Mouse (Mus musculus): ENCODE results near the gene Odf3.

The Odf3 gene

DNA sequence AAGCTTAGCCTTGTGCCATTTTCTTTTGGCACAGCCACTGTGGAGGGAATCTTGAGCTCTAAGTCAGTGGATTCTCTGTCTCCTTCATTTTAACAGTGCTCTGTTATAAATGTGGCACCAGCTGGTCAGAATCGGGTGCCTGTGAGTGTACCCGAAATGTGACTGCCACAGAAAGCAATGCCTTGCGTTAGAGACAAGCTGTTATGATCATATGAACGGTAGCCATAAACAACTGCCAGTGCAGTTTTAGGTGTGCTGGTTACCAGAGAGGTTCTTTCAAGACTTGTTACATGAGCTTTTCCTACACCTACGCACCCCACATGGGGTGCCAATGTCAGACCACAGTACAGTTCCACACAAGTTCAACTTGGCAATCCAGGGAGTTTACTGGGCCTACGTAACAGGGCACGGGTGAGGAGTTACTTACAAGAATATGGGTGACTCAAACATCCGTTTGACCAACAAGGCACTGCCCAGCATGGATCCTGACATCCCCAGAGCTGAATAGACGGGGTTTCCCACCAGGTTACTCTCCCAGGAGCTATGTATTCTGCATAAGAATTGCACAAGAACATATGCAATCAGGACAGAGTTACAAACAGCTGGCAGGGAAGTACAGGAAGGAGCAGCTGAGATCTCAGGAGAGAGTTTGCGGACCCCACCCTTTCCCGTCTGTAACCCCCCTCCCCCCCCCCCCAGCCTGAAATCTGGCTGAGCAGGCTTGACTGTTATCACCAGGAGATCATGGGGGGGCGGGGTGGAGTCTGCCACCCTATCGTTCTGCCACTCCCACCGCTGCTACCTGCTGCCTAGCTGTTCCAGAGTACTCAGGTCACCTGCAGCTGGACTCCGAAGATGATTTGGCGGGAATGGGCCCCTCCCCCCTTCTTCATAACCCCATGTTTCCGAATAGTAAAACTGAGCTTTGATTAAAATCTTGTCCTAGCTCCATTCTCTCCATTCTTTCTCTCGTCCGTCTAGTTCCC lies 6.6 kb upstream of the Odf3 start:
- in situ Hi-C loops (cut with MboI; ENCODE audit: unreplicated experiment in 2 of 2): loop anchor here (5.0 to 25.0 kb wide), 7 partner anchors 61 to 821 kb away; partner anchors contain the start of genes Cox8b (in 2 of the 2) and Muc6 (in 1 of the 2)

DNA sequence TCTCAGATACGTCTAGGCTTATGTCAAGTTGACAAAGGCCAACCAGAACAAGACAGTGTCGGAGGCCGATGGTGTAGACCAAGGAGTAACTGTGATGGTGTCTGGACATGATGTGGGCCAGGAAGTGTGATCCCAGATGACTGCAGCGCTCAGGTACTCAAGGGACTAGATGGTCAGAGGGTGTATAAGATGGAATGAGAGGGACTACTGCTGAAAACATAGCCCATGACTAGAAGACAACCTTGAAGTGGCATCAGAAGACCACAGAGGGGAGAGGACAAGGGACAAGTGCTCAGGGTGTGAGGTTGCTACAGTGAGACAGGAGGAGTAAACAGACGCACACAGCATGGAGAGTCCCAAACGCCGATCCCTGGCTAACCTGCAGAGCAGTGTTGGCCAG lies 3.8 kb upstream of the Odf3 start:
- in situ Hi-C loops (cut with MboI; ENCODE audit: unreplicated experiment in 2 of 2): loop anchor here (5.0 to 25.0 kb wide), 7 partner anchors 58 to 818 kb away; partner anchors contain the start of genes Cox8b (in 2 of the 2) and Muc6 (in 1 of the 2)

DNA sequence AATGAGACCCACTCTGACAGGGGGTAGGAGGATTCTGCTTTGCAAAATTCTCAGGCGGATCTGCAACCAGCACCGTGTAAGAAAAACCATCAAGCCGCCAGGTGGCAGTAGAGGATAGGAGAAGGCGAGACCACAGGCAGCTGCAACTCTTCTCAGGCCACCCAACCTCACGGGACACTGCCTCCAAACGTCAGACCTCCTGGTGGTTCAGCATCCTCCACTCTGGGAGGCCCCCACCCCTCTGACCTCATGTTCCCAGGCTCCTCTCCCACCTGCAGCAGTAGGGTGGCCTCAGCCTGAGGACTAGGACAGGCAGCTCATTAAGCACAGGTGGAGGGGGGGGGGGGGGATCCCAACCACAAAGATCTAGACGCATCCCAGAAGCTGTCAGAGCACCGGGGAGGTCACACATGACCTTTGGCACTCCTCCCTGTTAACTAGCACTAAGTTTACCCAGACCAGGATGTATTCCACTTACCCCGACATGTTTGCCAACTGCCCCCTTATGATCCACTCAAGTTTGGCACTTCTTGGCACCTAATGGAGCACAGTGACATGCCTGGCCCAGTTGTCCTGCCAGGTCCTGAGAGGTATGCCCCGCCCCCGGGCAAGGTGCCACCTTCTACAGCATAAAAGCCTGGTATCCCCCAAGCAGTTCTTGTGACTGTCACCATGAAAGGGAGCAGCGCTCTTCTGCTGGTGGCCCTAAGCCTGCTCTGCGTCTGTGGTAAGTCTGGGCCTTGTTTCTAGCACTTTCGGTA lies 2.5 kb upstream of the Odf3 start, which contains the start of gene Scgb1c1:
TSS of gene Scgb1c1 (plus strand) at position 643 of the 761 bp plus-strand sequence.
- in situ Hi-C loops (cut with MboI; ENCODE audit: unreplicated experiment in 2 of 2): loop anchor here (5.0 to 25.0 kb wide), 7 partner anchors 57 to 817 kb away; partner anchors contain the start of genes Cox8b (in 2 of the 2) and Muc6 (in 1 of the 2)

DNA sequence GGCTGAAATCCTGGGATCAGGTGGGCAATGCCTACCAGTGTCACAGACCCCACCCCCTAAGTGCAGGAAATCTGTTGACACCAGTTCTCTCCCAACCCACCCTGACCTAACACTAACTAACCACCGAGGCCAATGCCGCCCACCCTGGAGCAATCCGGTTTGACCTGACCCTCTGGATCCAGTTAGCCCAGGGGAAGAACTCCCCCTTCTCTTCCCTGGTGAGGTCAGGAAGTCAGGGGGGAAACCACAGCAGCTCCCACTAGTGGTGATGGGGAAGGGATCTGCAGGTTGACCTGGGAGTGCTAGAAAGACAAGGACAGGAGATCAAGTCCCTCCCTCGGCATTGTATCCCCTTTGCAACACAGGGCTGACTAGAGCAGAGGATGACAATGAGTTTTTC lies 1.9 kb upstream of the Odf3 start:
- in situ Hi-C loops (cut with MboI; ENCODE audit: unreplicated experiment in 2 of 2): loop anchor here in 1 of 2 experiments (10.0 to 25.0 kb wide), 2 partner anchors 519 to 817 kb away; partner anchors contain the start of gene Muc6

DNA sequence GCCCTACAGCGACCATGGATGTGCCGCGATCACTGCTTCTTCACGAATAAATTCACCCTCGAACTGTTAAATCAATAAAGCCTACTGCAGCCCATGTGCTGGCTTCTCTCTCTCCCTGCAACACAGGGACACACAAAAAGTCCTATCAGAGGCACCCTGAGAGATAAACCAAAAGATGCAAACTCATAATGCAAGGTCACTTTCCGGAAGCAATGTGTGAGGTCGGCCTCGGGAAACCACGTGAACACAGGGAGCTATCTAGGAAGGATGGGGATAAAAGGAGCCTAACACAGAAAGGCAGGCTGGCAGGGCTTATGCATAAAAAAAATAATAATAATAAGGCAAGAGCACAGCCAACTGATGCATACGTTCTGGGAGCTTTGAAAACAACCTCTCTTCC lies 929 bp upstream of the Odf3 start:
- in situ Hi-C loops (cut with MboI; ENCODE audit: unreplicated experiment in 2 of 2): loop anchor here in 1 of 2 experiments (10.0 to 25.0 kb wide), 2 partner anchors 518 to 816 kb away; partner anchors contain the start of gene Muc6

DNA sequence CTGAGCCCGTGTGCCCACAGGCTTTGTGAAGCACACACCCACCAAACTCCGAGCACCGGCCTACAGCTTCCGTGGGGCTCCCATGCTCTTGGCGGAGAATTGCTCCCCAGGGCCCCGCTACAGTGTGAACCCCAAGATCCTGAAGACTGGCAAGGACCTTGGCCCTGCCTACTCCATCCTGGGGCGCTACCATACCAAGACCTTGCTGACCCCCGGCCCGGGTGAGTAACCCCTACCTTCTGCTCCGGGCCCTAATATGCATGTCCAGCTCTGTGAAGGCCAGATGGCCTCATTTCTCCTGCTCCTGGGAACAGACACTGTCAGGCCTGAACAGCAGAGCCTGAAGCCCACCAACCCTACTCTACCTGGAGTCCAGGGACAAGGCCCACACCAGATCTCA lies 986 bp downstream of the Odf3 start:
- in situ Hi-C loops (cut with MboI; ENCODE audit: unreplicated experiment in 2 of 2): loop anchor here in 1 of 2 experiments (10.0 to 25.0 kb wide), 2 partner anchors 516 to 814 kb away; partner anchors contain the start of gene Muc6

DNA sequence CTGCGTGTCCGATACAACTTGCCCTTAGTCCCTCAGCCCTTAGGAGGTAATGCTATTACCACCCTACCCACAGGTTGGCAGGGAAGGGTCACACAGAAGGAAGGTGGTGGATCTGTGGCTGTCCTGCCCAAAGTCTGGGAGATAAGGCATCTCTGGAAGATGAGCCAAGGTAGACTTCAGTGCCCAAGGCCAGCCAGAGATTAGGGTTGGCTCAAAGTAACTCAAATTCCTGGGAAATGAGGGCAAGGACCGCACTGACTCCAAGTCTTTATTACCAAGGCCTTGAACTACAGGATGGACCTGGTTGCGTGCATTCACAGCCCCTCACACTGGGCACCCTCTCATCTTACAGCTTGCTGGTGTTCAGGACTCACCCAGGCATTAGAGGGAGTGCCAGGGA lies 4.3 kb downstream of the Odf3 start:
- in situ Hi-C loops (cut with MboI; ENCODE audit: unreplicated experiment in 2 of 2): loop anchor here in 1 of 2 experiments (25.0 kb wide), 1 partner anchor 1440 kb away; no protein-coding TSS in a partner anchor

DNA sequence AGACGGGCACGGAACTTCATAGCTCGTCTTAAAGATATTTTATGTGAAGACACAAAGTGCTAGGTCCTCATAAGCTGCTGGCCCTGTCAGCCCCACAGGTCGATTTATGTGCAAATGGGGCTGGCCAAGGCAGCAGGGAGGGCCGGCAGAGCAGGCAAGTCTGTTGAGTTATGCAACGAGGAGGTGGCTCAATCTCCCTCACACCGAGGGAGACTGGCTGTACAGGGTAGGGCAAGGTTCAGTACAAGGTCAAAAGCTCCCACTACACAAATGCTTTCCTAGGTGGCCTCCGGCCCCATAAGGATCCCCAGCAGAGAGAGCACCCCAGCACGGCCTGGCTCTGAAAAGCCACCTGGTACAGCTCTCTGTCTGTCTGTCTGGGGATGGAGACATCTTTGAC lies 5.8 kb downstream of the Odf3 start:
- in situ Hi-C loops (cut with MboI; ENCODE audit: unreplicated experiment in 2 of 2): loop anchor here in 1 of 2 experiments (25.0 kb wide), 1 partner anchor 1441 kb away; no protein-coding TSS in a partner anchor

DNA sequence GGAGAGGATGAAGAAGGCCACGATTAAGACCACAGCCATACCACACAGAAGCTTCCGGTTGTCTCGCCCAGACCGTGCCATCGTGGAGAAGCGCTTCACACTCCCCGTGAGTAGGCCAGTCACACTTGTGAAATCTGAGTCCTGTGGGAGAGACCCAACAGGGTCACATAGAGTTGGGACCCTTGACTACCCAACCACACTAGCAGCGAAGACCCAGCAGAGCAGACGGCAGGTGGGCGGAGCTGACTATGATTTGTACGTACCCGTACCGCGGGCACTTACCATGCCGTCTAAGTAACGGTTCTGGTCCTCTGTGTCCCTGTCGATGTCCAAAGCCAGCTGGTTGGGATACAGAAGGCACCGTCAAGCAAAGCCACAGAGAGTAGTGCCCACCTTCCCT lies 6.9 kb downstream of the Odf3 start:
- in situ Hi-C loops (cut with MboI; ENCODE audit: unreplicated experiment in 2 of 2): loop anchor here in 1 of 2 experiments (25.0 kb wide), 1 partner anchor 1442 kb away; no protein-coding TSS in a partner anchor

DNA sequence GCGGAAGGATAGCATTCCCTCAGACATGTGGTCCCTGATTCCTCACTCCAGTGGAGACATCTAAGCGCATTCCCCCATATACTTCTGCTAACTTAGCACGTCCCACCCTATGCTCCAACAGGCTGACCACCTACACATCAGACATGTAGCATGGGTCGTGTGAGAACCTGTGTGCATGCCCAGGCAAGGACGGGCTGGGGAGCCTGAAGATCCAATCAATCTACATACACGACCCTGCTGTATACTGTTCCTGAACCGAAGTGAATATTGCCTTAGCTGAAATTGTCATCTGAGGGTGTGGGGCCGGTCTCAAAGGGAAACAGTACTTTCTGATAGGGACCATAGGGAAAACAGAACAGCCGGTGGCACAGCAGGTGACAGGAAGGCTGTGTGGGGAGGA lies 7.6 kb downstream of the Odf3 start:
- in situ Hi-C loops (cut with MboI; ENCODE audit: unreplicated experiment in 2 of 2): loop anchor here in 1 of 2 experiments (25.0 kb wide), 1 partner anchor 1443 kb away; no protein-coding TSS in a partner anchor

DNA sequence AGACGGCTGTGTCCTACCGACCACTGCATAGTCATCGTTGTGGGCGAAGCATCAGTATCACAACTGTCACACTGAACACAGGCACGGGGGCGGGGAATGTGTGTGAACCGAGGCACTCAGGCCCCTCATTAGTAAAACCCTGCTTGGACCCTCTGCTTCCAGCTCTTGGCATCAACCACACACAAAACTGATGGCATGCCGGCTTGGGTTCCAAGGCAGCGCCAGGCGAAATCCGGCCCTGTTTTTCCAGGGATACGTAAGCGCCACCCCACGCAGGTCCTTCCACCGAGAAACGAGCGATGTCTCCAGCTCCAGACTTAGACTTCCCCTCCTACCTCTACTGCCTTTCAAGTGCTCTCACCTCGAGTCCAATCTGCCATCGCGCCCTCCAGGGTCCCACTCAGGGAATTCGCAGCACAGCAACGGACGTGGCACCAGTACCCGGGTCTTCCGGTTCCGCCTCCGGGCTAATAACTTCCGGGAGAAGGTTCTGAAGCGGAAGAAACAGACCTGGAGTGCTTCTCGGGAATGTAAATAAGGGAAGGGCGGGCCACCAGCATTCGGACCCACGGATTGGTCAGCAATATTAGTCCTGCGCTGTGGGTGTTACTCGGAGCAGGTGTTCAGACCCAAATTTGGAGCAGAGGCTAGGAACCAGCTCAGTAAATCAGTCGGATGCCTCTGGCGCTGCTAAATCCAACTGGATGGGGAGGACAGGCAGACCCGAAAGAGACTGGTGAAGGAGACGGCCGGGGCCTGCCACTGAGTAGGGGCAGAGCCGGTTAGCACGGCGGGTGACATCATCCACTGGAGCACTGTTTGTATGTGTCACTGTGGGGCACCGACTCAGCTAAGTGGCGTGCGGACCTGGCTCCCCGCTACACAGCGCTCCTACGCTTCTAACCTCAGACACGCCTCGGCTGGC lies 8.5 kb downstream of the Odf3 start, which contains the start of gene Gm45785:
TSS of gene Gm45785 (minus strand) at position 472 of the 925 bp plus-strand sequence.
- in situ Hi-C loops (cut with MboI; ENCODE audit: unreplicated experiment in 2 of 2): loop anchor here in 1 of 2 experiments (25.0 kb wide), 1 partner anchor 1444 kb away; no protein-coding TSS in a partner anchor

DNA sequence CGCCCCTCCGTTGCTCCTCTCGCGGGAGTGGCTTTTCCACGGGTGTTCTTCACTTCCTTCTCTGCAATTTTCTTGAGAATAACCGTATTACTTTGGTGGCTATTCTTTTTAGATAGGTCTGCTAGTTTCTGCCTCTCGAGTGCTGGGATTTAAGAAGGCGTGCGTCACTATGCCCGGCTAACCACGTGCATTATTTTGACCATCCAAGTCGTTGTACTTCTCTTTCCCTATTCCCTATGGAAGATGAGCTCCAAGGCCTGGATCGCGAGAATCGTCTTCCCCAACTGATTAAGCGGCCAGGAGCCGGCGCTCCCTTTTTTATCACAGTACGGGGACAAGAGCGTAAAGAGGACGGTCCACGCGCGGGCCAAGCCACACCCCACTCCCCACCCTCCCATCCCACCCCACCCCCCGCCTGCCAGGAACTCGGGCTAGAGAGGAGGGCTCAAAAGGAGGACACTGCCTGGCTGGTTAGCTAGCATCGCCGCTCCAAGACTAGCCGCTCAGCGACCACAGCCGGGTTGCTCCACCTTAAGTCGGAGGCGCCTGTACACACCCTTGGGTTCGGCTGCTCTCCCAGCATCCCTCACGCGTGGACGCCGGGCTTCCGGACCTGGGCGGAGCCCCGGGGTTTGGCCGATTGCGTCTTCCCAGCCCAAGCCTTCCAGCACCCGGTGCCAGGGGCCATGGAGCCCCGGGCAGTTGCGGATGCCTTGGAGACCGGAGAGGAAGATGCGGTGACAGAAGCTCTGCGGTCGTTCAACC lies 9.4 kb downstream of the Odf3 start, which contains the start of gene Ric8a:
TSS of gene Ric8a (plus strand) at position 173 of the 765 bp plus-strand sequence.
- in situ Hi-C loops (cut with MboI; ENCODE audit: unreplicated experiment in 2 of 2): loop anchor here in 1 of 2 experiments (25.0 kb wide), 1 partner anchor 1445 kb away; no protein-coding TSS in a partner anchor

DNA sequence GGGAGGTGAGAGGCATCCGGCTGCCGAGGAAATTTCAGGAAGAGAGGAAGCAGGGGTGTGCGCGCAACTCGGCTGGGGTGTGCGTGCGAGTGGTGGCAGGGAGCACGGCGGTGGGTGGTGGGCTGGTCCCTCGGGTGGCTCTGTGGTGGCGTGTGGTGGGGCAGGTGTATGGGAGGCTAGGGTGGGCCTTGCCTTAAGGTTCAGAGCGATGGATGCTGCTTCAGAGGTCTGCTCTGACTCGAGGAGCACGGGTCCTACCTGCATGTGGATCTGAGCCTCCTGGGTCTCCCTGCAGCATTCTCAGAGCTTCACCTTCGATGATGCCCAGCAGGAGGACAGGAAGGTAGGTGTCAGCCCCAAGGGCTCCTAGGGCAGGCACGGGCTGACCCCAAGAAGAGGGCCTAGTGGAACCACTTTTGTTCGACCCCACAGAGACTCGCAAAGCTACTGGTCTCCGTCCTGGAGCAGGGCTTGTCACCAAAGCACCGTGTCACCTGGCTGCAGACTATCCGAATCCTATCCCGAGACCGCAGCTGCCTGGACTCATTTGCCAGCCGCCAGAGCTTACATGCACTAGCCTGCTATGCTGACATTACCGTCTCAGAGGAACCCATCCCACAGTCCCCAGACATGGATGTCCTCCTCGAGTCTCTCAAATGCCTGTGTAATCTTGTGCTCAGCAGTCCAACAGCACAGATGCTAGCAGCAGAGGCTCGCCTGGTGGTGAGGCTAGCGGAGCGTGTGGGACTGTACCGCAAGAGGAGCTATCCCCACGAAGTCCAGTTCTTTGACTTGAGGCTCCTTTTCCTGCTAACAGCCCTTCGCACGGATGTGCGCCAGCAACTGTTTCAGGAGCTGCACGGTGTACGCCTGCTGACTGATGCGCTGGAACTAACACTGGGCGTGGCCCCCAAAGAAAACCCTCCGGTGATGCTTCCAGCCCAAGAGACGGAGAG lies 10.2 kb downstream of the Odf3 start, which contains the start of gene Bet1l:
TSS of gene Bet1l (minus strand) at position 28 of the 956 bp plus-strand sequence.
- in situ Hi-C loops (cut with MboI; ENCODE audit: unreplicated experiment in 2 of 2): loop anchor here in 1 of 2 experiments (25.0 kb wide), 1 partner anchor 1446 kb away; no protein-coding TSS in a partner anchor

DNA sequence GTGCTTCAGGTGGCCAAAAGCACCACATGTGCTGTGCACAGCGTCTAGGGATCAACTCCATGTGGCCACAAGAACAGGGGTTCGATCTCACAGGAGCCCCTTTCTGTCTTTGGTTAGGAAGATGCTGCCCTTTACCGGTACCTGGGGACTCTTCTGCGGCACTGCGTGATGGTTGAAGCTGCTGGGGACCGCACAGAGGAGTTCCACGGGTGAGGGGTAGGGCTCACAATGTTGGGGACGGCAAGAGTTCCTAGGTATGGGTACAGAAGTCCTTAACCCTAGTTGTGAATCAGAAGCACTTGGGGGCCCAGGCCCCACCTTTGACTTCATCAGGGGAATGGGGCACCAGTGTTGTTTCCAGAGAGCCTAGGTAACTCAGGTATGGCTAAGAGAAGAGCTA lies 11.1 kb downstream of the Odf3 start:
- in situ Hi-C loops (cut with MboI; ENCODE audit: unreplicated experiment in 2 of 2): loop anchor here in 1 of 2 experiments (25.0 kb wide), 1 partner anchor 1446 kb away; no protein-coding TSS in a partner anchor

DNA sequence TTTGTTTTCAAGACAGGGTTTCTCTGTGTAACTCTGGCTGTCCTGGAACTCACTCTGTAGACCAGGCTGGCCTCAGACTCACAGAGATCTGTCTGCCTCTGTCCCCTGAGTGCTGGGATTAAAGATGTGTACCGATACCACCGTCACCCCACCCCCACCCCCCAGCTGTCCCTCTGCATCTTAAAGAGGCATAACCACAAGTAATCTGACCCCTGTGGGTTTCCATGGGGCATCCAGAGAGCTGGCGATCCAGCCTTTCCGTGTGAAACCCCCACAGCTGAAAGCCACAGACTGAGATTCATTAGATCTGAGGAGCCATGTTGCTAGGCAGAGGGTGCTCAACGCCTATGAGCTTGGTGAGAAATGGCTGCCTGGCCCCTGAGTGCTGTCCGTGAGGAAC lies 12.4 kb downstream of the Odf3 start:
- in situ Hi-C loops (cut with MboI; ENCODE audit: unreplicated experiment in 2 of 2): loop anchor here in 1 of 2 experiments (25.0 kb wide), 1 partner anchor 1448 kb away; no protein-coding TSS in a partner anchor

DNA sequence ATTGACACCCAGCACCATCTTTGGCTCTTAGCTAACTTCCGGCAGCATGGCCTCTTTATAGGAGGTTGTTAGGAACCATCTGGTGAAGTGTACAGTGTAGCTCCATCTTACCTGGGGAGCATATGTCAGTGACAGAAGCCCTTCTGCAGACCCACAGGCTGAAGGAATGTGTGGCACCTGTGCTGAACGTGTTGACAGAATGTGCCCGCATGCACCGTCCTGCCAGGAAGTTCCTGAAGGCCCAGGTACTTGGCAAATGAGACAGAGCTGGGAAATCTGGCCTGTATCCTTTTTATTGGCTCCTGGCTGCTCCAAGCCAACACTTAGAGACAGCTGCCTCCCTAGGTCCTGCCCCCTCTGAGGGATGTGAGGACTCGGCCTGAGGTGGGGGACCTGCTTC lies 13.1 kb downstream of the Odf3 start:
- in situ Hi-C loops (cut with MboI; ENCODE audit: unreplicated experiment in 2 of 2): loop anchor here in 1 of 2 experiments (25.0 kb wide), 1 partner anchor 1448 kb away; no protein-coding TSS in a partner anchor
